Mouse (Mus musculus): ENCODE results near the gene Gad1. TPM values are rescaled to one million over a fixed set of nuclear protein-coding genes. Genes with fewer than 3 reads are reported as not detected.

The Gad1 gene
- polyA plus RNA-seq, 1 experiment from 2014 or later, result 0.09 TPM

DNA sequence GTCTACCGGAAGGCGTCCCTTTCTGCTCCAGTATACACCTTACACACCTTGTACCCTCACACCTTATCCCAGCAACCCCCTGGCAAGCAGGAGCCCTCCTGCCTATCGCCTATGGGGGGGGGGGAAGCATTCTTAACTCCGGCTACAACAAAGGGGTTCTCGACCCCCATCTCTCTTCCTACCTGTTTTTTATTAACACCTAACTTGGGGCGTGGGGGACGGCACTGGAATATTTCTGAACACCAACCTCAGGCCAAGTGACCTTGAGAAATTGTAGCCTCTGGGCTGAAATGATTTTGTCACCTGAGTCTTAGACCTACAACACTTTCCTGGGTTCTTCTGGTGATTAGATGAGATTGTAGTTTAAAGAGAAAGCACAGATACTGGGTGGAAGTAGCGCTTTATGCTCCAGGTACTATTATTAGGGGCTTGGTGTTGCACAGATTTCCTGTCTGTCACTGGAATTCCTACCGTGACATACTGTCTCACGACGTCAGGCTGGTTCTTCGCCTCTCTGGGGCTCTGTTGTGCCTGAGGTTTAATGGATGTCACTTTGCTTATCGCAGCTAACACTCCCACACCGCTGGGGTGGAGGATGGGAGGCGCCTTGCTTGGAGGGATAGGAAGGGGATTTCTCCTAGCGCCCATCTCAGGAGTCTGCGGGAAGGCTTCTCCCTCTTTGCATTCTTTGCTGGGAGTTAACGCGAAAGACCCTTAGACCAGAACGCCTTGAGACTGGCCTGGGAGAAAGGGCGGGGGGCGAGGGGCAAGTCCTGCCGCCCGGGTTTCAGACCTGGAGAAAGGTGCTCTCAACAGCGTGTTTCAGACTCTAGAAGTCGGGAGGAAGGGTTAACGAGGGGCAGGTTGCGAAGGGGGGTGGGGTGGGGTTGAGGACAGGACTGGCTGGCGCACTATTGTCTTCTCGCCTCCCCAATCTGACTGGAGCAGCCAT lies 13.1 kb downstream of the Gad1 start:
- Histone ChIP-seq H3K27me3 (peaks cover 93% of the 10 kb centered on the region), H3K9me3 (no peaks in the 10 kb centered on the region), H3K36me3 (no peaks in the 10 kb centered on the region), H3K9ac (no peak overlapping the region), H3K4me2 (peak overlapping the region; percentile 73), H3K27ac (no peak overlapping the region), H3K4me1 (peaks cover 66% of the 10 kb centered on the region), H3K4me3 (no peak overlapping the region)
- ATAC-seq (ENCODE audit: borderline replicate concordance, extremely low read depth, low FRiP score, low TSS enrichment), result no peak
- 3% methylated on average over 30 of the region's 30 CpGs for WGBS

- no peak overlapping the region for H3K4me3 ChIP-seq
- no peaks in the 10 kb centered on the region for H3K9me3 ChIP-seq
- no peak overlapping the region for H3K27ac ChIP-seq
- H3K36me3 ChIP-seq, result no peaks in the 10 kb centered on the region
- 3% methylated on average over 18 of the region's 18 CpGs for WGBS
- H3K9ac ChIP-seq, result no peak overlapping the region
- peaks cover 66% of the 10 kb centered on the region for H3K4me1 ChIP-seq
- peaks cover 89% of the 10 kb centered on the region for H3K27me3 ChIP-seq
- peak overlapping the region; percentile 73 for H3K4me2 ChIP-seq
- ATAC-seq (ENCODE audit: borderline replicate concordance, extremely low read depth, low FRiP score, low TSS enrichment), result no peak
Observed at GRCm38 (mm10) chr2:70566603-70566981, 13.7 kb downstream of the Gad1 start.

GRCm38 (mm10) chr2:70567071-70567681 lies 14.3 kb downstream of the Gad1 start:
- Histone ChIP-seq H3K4me3 (peak overlapping the region; percentile 37), H3K9ac (no peak overlapping the region), H3K4me2 (peak overlapping the region; percentile 73), H3K9me3 (no peaks in the 10 kb centered on the region), H3K27me3 (peaks cover 84% of the 10 kb centered on the region), H3K27ac (no peak overlapping the region), H3K4me1 (peaks cover 67% of the 10 kb centered on the region), H3K36me3 (no peaks in the 10 kb centered on the region)
- peak; percentile 20; the same call in 1 of the 2 replicates for ATAC-seq (ENCODE audit: borderline replicate concordance, extremely low read depth, low FRiP score, low TSS enrichment)
- WGBS, result 10% methylated on average over 23 of the region's 23 CpGs

GRCm38 (mm10) chr2:70567682-70568077 lies 14.8 kb downstream of the Gad1 start:
- peak overlapping the region; percentile 37 for H3K4me3 ChIP-seq
- H3K4me1 ChIP-seq, result peaks cover 67% of the 10 kb centered on the region
- peak overlapping the region; percentile 73 for H3K4me2 ChIP-seq
- 2% methylated on average over 12 of the region's 12 CpGs for WGBS
- H3K27ac ChIP-seq, result no peak overlapping the region
- no peak overlapping the region for H3K9ac ChIP-seq
- H3K36me3 ChIP-seq, result no peaks in the 10 kb centered on the region
- H3K27me3 ChIP-seq, result peaks cover 79% of the 10 kb centered on the region
- ATAC-seq (ENCODE audit: borderline replicate concordance, extremely low read depth, low FRiP score, low TSS enrichment), result no peak
- H3K9me3 ChIP-seq, result no peaks in the 10 kb centered on the region

- no peaks in the 10 kb centered on the region for H3K9me3 ChIP-seq
- no peak overlapping the region for H3K27ac ChIP-seq
- H3K4me3 ChIP-seq, result peak overlapping the region; percentile 37
- H3K4me2 ChIP-seq, result peak overlapping the region; percentile 73
- peak overlapping the region; percentile 26; the same call in 1 of the 2 replicates for H3K9ac ChIP-seq
- under 1% methylated on average over 34 of the region's 34 CpGs for WGBS
- ATAC-seq (ENCODE audit: borderline replicate concordance, extremely low read depth, low FRiP score, low TSS enrichment), result no peak
- peaks cover 62% of the 10 kb centered on the region for H3K4me1 ChIP-seq
- no peaks in the 10 kb centered on the region for H3K36me3 ChIP-seq
- peaks cover 79% of the 10 kb centered on the region for H3K27me3 ChIP-seq
Observed at GRCm38 (mm10) chr2:70568198-70568941, 15.5 kb downstream of the Gad1 start.

DNA sequence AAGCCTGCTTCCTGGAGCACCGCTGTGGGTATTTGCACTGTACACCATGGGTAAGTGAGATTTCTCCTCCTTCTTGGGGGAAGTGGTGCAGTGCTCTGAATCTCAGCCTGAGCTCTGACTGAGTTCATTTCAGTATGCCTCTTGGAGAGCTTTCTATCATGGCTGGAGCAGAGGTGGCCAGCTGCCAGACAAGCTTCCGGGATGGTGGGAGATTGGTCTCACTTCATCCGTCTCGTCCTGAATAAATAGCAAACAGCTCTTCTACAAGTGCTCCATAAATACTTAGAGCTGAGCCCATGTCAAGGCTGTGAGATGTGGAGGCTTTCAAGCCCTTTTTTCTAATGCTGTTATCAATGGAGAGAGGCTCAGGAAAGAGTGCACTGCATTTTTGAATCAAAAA lies 18.8 kb downstream of the Gad1 start:
- peak; percentile 51; the same call in 1 of the 2 replicates for ATAC-seq (ENCODE audit: borderline replicate concordance, extremely low read depth, low FRiP score, low TSS enrichment)
- H3K9me3 ChIP-seq, result no peaks in the 10 kb centered on the region
- H3K36me3 ChIP-seq, result no peaks in the 10 kb centered on the region
- H3K27me3 ChIP-seq, result peaks cover 49% of the 10 kb centered on the region
- no peak overlapping the region for H3K9ac ChIP-seq
- H3K4me3 ChIP-seq, result no peak overlapping the region
- H3K4me1 ChIP-seq, result peaks cover 42% of the 10 kb centered on the region
- H3K4me2 ChIP-seq, result no peak overlapping the region
- WGBS, result 21% methylated on average over 4 of the region's 4 CpGs
- H3K27ac ChIP-seq, result 0 out of 2 replicates have a peak overlapping the region, but pooled peaks have one; percentile 13

DNA sequence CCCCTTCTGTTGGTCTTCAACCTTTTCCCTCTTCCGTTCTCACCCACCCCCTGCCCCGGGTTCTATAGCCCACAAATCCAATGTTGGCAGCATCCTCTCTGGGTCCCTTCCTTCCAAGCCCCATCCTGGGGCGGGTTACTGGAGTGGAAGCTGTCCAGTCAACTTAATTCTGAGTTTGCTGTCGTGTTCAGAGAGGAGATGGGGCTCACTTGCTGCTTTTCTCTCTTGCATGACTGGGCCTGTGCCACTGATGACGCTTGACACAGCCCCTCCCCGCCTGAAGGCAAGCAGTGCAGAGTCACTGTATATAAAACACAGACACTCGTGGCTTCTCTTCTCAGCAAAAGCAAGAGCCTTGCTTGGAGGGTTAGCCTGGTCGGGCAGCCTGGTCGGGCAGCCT lies 19.4 kb downstream of the Gad1 start:
- Histone ChIP-seq H3K36me3 (no peaks in the 10 kb centered on the region), H3K4me2 (no peak overlapping the region), H3K27ac (no peak overlapping the region), H3K9me3 (no peaks in the 10 kb centered on the region), H3K9ac (no peak overlapping the region), H3K27me3 (peaks cover 43% of the 10 kb centered on the region), H3K4me1 (peaks cover 37% of the 10 kb centered on the region), H3K4me3 (no peak overlapping the region)
- no peak for ATAC-seq (ENCODE audit: borderline replicate concordance, extremely low read depth, low FRiP score, low TSS enrichment)
- 38% methylated on average over 9 of the region's 9 CpGs for WGBS

- Histone ChIP-seq H3K4me2 (no peak overlapping the region), H3K36me3 (no peaks in the 10 kb centered on the region), H3K9ac (no peak overlapping the region), H3K4me1 (peaks cover 23% of the 10 kb centered on the region), H3K9me3 (no peaks in the 10 kb centered on the region), H3K27me3 (peaks cover 30% of the 10 kb centered on the region), H3K27ac (no peak overlapping the region), H3K4me3 (no peak overlapping the region)
- no peak for ATAC-seq (ENCODE audit: borderline replicate concordance, extremely low read depth, low FRiP score, low TSS enrichment)
- 65% methylated on average over 8 of the region's 8 CpGs for WGBS
Observed at GRCm38 (mm10) chr2:70573544-70574210, 20.8 kb downstream of the Gad1 start.

GRCm38 (mm10) chr2:70588200-70588599 lies 35.3 kb downstream of the Gad1 start:
- Histone ChIP-seq H3K27ac (no peak overlapping the region), H3K27me3 (no peaks in the 10 kb centered on the region), H3K4me3 (no peak overlapping the region), H3K9ac (no peak overlapping the region), H3K4me2 (no peak overlapping the region), H3K36me3 (no peaks in the 10 kb centered on the region), H3K4me1 (no peaks in the 10 kb centered on the region), H3K9me3 (no peaks in the 10 kb centered on the region)
- ATAC-seq (ENCODE audit: borderline replicate concordance, extremely low read depth, low FRiP score, low TSS enrichment), result no peak
- WGBS, result 85% methylated on average over 6 of the region's 6 CpGs

DNA sequence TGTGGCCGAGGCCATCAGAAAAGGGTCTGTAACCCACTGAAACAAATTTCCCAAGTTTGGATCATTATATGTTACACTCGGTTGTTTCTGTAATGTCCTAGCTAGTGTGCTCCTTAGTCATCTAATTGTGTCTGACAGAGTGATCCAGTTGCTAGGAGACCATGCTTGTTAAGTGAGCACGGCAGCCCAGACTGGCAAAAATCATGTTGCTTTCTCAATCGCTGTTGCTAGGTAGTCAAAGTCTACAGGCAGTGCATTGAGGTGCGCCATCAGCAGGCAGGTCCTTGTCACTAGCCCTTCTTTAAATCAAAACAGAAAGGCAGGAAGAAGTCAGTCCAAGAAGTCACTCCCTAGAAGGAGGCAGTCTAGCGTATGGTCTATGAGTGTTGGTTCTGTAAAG lies 39.6 kb downstream of the Gad1 start:
- Histone ChIP-seq H3K4me3 (no peak overlapping the region), H3K27me3 (no peaks in the 10 kb centered on the region), H3K9ac (no peak overlapping the region), H3K4me2 (no peak overlapping the region), H3K4me1 (no peaks in the 10 kb centered on the region), H3K9me3 (no peaks in the 10 kb centered on the region), H3K36me3 (no peaks in the 10 kb centered on the region), H3K27ac (no peak overlapping the region)
- 72% methylated on average over 6 of the region's 6 CpGs for WGBS
- ATAC-seq (ENCODE audit: borderline replicate concordance, extremely low read depth, low FRiP score, low TSS enrichment), result no peak

DNA sequence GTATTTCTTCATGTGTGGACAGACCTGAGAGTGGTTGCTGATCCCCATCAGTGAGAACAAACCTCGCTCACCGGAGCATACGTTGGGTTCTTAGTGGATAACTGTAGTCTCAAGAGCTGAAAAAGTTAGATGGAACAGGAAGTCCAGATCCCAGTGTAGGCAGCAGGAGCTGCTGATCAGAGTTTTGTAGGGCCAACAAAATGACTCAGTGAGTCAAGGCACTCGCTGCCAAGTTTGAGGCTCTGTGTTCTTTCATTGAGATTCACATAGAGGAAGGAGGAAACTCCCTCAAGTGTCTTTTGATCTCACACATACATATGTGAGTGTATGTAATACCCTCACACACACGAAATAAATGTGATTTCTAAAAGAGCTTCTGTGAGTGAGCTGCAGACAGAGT lies 40.8 kb downstream of the Gad1 start:
- 81% methylated on average over 5 of the region's 5 CpGs for WGBS
- no peaks in the 10 kb centered on the region for H3K9me3 ChIP-seq
- H3K4me2 ChIP-seq, result no peak overlapping the region
- no peaks in the 10 kb centered on the region for H3K4me1 ChIP-seq
- H3K4me3 ChIP-seq, result no peak overlapping the region
- no peaks in the 10 kb centered on the region for H3K36me3 ChIP-seq
- H3K9ac ChIP-seq, result no peak overlapping the region
- H3K27me3 ChIP-seq, result no peaks in the 10 kb centered on the region
- no peak overlapping the region for H3K27ac ChIP-seq
- ATAC-seq (ENCODE audit: borderline replicate concordance, extremely low read depth, low FRiP score, low TSS enrichment), result no peak

Data from lung, embryonic 15.5 days (tissue).